17 mouse cellular contexts compared by ENCODE assay signal in the genomic region with DNA sequence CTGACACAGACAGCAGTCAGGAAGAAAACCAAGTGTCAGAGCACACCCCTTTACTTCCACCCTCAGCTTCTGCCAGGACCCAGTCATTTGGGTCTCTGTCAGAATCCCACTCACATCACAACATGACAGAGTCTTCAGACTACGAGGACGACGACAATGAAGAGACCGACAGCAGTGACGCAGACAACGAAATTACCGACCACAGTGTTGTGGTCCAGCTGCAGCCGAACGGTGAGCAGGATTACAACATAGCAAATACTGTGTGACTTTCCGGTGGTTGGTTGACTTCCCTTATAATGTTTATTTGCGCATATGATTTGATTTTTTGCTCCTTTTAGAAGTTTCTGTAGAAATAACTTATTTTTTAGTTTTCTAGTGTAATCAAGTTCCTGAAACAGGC.
"Had no signal": no experiment of that assay in that cellular context is flagged by ENCODE, and none has a peak within 500 bp of the region (broad histone marks: within the 10 kb centered on the region; RNA-seq: fewer than 3 reads in every experiment).

No protein-coding gene starts in this region.

- ATAC-seq: hindbrain, embryonic 16.5 days; inflammation-experienced regulatory T-cells, adult 6 months; intestine, embryonic 15.5 days; intestine, postnatal 0 days had no signal

- DNase-seq: gastrocnemius, postnatal 14 days; gastrocnemius, postnatal 36 days; heart, adult 2 months; heart, postnatal 10 days; heart, postnatal 4 days; kidney, adult 18-20 months; kidney, adult 8-10 months; kidney, postnatal 10 days; kidney, postnatal 36 days; layer of hippocampus, adult 9-11 months; layer of hippocampus, postnatal 36 days; liver; liver, embryonic 13.5 days had no signal
